Mouse (Mus musculus) embryo, embryonic 9.5 days (tissue): ENCODE results near the gene Gm9821.

Experiments
- DNase-seq: peaks from one replicate; pipeline ENCODE4 v3.0.0-alpha.2; 2017; ENCODE audit errors: extremely low spot score

Gene Gm9821

GRCm38 (mm10) chr2:91926949-91927348 lies 18.6 kb upstream of the Gm9821 start, which contains the start of gene Chrm4:
Gene Chrm4 (plus strand): TSS chr2:91927249.
- no peak for DNase-seq

GRCm38 (mm10) chr2:91927826-91928533 lies 17.5 kb upstream of the Gm9821 start:
- DNase-seq = peak; percentile 85

- peak; percentile 43 for DNase-seq
Measured at GRCm38 (mm10) chr2:91928534-91929350, 16.8 kb upstream of the Gm9821 start.

GRCm38 (mm10) chr2:91929455-91929854 lies 16.0 kb upstream of the Gm9821 start:
- no peak for DNase-seq

GRCm38 (mm10) chr2:91929936-91930335 lies 15.6 kb upstream of the Gm9821 start:
- peak; percentile 89 for DNase-seq

- DNase-seq = peak; percentile 61
Measured at GRCm38 (mm10) chr2:91930761-91931291, 14.7 kb upstream of the Gm9821 start.

- peak; percentile 97 for DNase-seq
Measured at GRCm38 (mm10) chr2:91931328-91932159, 14.0 kb upstream of the Gm9821 start.

GRCm38 (mm10) chr2:91932160-91932711 lies 13.3 kb upstream of the Gm9821 start, which contains the start of gene Mdk:
Gene Mdk (minus strand): TSS chr2:91932297.
- DNase-seq = peak; percentile 94

- DNase-seq = peak; percentile 65
Measured at GRCm38 (mm10) chr2:91932737-91933350, 12.7 kb upstream of the Gm9821 start.

GRCm38 (mm10) chr2:91933471-91933870 lies 12.0 kb upstream of the Gm9821 start:
- DNase-seq = peak; percentile 75

- DNase-seq = no peak
Measured at GRCm38 (mm10) chr2:91934016-91934415, 11.5 kb upstream of the Gm9821 start.

GRCm38 (mm10) chr2:91934826-91935525 lies 10.5 kb upstream of the Gm9821 start:
- DNase-seq = no peak

- no peak for DNase-seq
Measured at GRCm38 (mm10) chr2:91936154-91936553, 9.3 kb upstream of the Gm9821 start.

- no peak for DNase-seq
Measured at GRCm38 (mm10) chr2:91939303-91939935, 6.1 kb upstream of the Gm9821 start.

GRCm38 (mm10) chr2:91942356-91942755 lies 3.1 kb upstream of the Gm9821 start:
- no peak for DNase-seq

GRCm38 (mm10) chr2:91944170-91944950 lies 1.1 kb upstream of the Gm9821 start:
- peak; percentile 78 for DNase-seq

- DNase-seq = no peak
Measured at GRCm38 (mm10) chr2:91946836-91947235, 1.3 kb downstream of the Gm9821 start.

GRCm38 (mm10) chr2:91947397-91948150 lies 2.1 kb downstream of the Gm9821 start:
- DNase-seq = no peak
